Mouse (Mus musculus) bone marrow macrophage, adult 2 months (primary cell): ENCODE results near the gene Ppp1r15a.

Source experiments
- CTCF ChIP-seq: IDR thresholded peaks from 2 replicates; pipeline ENCODE4 v1.5.1; 2012; ENCODE audit warnings: low read depth, mild to moderate bottlenecking, low read length, moderate library complexity
- POLR2A ChIP-seq: IDR thresholded peaks from 2 replicates; pipeline ENCODE4 v1.6.1; 2012; ENCODE audit warnings: mild to moderate bottlenecking, low read depth, low read length, borderline replicate concordance

GRCm38 (mm10) chr7:45486158-45486557 lies 39.9 kb downstream of the Ppp1r15a start:
- TF ChIP-seq CTCF (no peak), POLR2A (no peak)
